Comparison of ENCODE assay signal across 21 mouse cellular contexts in the genomic region with DNA sequence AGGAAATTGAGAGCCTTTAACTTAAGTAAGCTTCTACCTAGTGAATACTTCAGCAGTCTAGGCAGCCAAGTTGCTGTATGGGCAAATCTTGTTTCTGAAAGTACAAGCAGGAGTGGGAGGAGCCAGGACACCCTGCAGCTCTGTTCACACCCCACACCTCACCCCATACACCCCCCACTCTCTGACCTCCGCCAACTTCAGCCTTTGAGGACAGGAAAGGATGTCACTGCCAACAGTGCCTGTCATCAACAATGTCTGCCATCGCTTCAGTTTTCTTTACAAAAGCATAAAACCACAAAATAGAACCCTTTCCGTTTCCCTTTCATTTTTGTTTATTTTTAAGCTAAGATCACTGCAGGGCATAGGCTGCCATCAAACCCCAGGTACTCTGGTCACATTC. TPM values are rescaled to one million over a fixed set of nuclear protein-coding genes. Genes with fewer than 3 reads are reported as not detected.
DNase-seq lines count a peak whose midpoint lies in the region; ATAC-seq lines count a peak whose summit lies in the region.
"Had no signal": no experiment of that assay in that cellular context is flagged by ENCODE, and none has a peak within 500 bp of the region (broad histone marks: within the 10 kb centered on the region; RNA-seq: fewer than 3 reads in every experiment).

No protein-coding gene starts in this region.

- no peak for ATAC-seq in forebrain, embryonic 12.5 days (ENCODE audit: low FRiP score)
- ATAC-seq: Patski had no signal

- no peak overlapping the region for H3K4me3 ChIP-seq in forebrain, embryonic 12.5 days (replicated peaks)
- H3K4me3 ChIP-seq: erythroblast, embryonic 14.5 days; heart, embryonic 15.5 days; left cerebral cortex, adult 2 months; limb, embryonic 15.5 days; lung, embryonic 15.5 days; midbrain, embryonic 12.5 days had no signal

- WGBS in forebrain, embryonic 12.5 days = 89% methylated on average over 3 of the region's 3 CpGs

- H3K27me3 ChIP-seq in forebrain, embryonic 12.5 days = no peaks in the 10 kb centered on the region
- H3K27me3 ChIP-seq: heart, embryonic 15.5 days; limb, embryonic 15.5 days; lung, embryonic 15.5 days; midbrain, embryonic 12.5 days; Patski had no signal

- intact Hi-C loops in left cerebral cortex, postnatal 25 days (cut with DNase I) = no loop called here

- H3K9ac ChIP-seq in forebrain, embryonic 12.5 days = no peak overlapping the region
- H3K9ac ChIP-seq: heart, embryonic 15.5 days; hindbrain, embryonic 14.5 days; limb, embryonic 15.5 days; lung, embryonic 15.5 days; midbrain, embryonic 12.5 days had no signal

- H3K9me3 ChIP-seq in forebrain, embryonic 12.5 days = peaks cover 4% of the 10 kb centered on the region; the same call in 1 of the 2 replicates
- H3K9me3 ChIP-seq: heart, embryonic 15.5 days; limb, embryonic 15.5 days; lung, embryonic 15.5 days; midbrain, embryonic 12.5 days had no signal

- peaks cover 72% of the 10 kb centered on the region for H3K36me3 ChIP-seq in forebrain, embryonic 12.5 days (replicated peaks)

- no peaks in the 10 kb centered on the region for H3K4me1 ChIP-seq in forebrain, embryonic 12.5 days
- H3K4me1 ChIP-seq: limb, embryonic 15.5 days; lung, embryonic 15.5 days; midbrain, embryonic 12.5 days had no signal

- no peak overlapping the region for H3K27ac ChIP-seq in forebrain, embryonic 12.5 days
- H3K27ac ChIP-seq: hindbrain, embryonic 14.5 days; left cerebral cortex, adult 2 months; limb, embryonic 15.5 days; lung, embryonic 15.5 days; midbrain, embryonic 12.5 days had no signal

- peak; percentile 55 for DNase-seq in lung, postnatal 25 days (ENCODE audit: low spot score)
- DNase-seq in lung, postnatal 14 days = no peak
- DNase-seq in Muller cell, postnatal 12 days (ENCODE audit: inconsistent ontology term) = peak; percentile 26
- peak; percentile 88 for DNase-seq in naive thymus-derived CD4-positive, alpha-beta T cell, adult 2 months (ENCODE audit: low read depth)
- peak; percentile 54 to 70 for DNase-seq in thymus, postnatal 36 days
- DNase-seq in heart, postnatal 4 days = no peak
- no peak for DNase-seq in left cerebral cortex, postnatal 25 days (ENCODE audit: low spot score in 2 of 2)
- DNase-seq: adrenal gland, adult 8-10 months; cerebellum, adult 8-10 months; embryo, embryonic 11 days; kidney, adult 2 months; right cerebral cortex, postnatal 25 days had no signal

- H3K4me2 ChIP-seq in forebrain, embryonic 12.5 days = no peak overlapping the region
- H3K4me2 ChIP-seq: heart, embryonic 15.5 days; hindbrain, embryonic 14.5 days; limb, embryonic 15.5 days; lung, embryonic 15.5 days; midbrain, embryonic 12.5 days had no signal

RNA-seq across cellular contexts. Expression of a gene that starts 20.7 kb away (rescaled TPM):
- total RNA-seq in heart, postnatal 4 days (2021) = 10 to 100 TPM; 14.0 to 14.2 TPM
- 100 to 1,000 TPM in 1 of 2 experiments, 10 to 100 TPM in 1; 92.1 to 103 TPM for total RNA-seq in left cerebral cortex, postnatal 25 days (2021)
- 4.4 and 6.5 TPM in 2 replicates for polyA plus RNA-seq in forebrain, embryonic 12.5 days (2016; fragmentation: Nextera tagmentation; extraction: Ambion mirVana)

RNA-seq across cellular contexts. Expression of a gene that starts 44.4 kb away (rescaled TPM):
- total RNA-seq in heart, postnatal 4 days (2021) = 10 to 100 TPM; 39.5 to 50.3 TPM
- 1 to 10 TPM; 1.1 to 1.2 TPM for total RNA-seq in left cerebral cortex, postnatal 25 days (2021)
- polyA plus RNA-seq in forebrain, embryonic 12.5 days (2016; fragmentation: Nextera tagmentation; extraction: Ambion mirVana) = 112 and 126 TPM in 2 replicates

Comparison
In these comparisons a context has a peak if more than half of its experiments do, and no peak if none do; other contexts are left out.
1. DNase-seq: peak in lung, postnatal 25 days (single experiment), Muller cell, postnatal 12 days (single experiment), naive thymus-derived CD4-positive, alpha-beta T cell, adult 2 months (single experiment) and thymus, postnatal 36 days (2 of 2); none in lung, postnatal 14 days (single experiment), heart, postnatal 4 days (single experiment) and left cerebral cortex, postnatal 25 days (0 of 2).
2. RNA of a gene that starts 20.7 kb away (total RNA-seq): 92.1 to 103 TPM in left cerebral cortex, postnatal 25 days; 14.0 to 14.2 TPM in heart, postnatal 4 days; every median in the first group is over 4 times any median in the second.
3. RNA of a gene that starts 44.4 kb away (total RNA-seq): 39.5 to 50.3 TPM in heart, postnatal 4 days; 1.1 to 1.2 TPM in left cerebral cortex, postnatal 25 days; every median in the first group is over 10 times any median in the second.